ENCODE assay signal across 17 mouse cellular contexts in the genomic region with DNA sequence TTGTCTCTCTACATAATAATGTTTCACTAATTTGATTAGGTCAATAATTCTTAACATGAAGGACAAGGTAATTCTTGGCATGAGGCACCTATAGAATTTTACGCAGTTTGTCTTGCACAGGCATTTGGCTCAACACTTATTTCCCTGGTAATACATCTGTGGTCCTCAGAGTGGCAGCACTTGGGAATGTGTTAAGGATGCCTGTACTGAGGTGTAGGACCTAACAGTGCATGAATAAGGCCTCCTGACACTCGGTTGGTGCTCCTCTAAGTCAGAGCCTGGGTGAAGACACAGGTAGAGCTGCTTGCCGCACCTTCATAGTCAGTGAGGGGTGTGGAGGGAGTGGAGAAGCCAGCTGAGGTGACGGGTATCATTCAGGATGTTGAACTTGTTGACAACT.
DNase-seq lines count a peak whose midpoint lies in the region; ATAC-seq and TF ChIP-seq lines count a peak whose summit lies in the region.
"Had no signal": no experiment of that assay in that cellular context is flagged by ENCODE, and none has a peak within 500 bp of the region (broad histone marks: within the 10 kb centered on the region; RNA-seq: fewer than 3 reads in every experiment).

No protein-coding gene starts in this region.

- 91% methylated on average over 4 of the region's 4 CpGs for WGBS in heart, embryonic 10.5 days
- 88% methylated on average over 4 of the region's 4 CpGs for WGBS in heart, embryonic 11.5 days (ENCODE audit: insufficient replicate concordance)
- WGBS in liver, postnatal 0 days (ENCODE audit: insufficient replicate concordance): 85% methylated on average over 4 of the region's 4 CpGs
- 90% methylated on average over 4 of the region's 4 CpGs for WGBS in liver, embryonic 12.5 days (ENCODE audit: insufficient replicate concordance)

- no peak overlapping the region for H3K27ac ChIP-seq in heart, embryonic 10.5 days
- H3K27ac ChIP-seq in heart, embryonic 11.5 days (ENCODE audit: low read depth, low read length): no peak overlapping the region
- no peak overlapping the region for H3K27ac ChIP-seq in liver, postnatal 0 days (ENCODE audit: low read depth)
- no peak overlapping the region for H3K27ac ChIP-seq in liver, embryonic 12.5 days
- no peak overlapping the region for H3K27ac ChIP-seq in cortical plate, adult 2 months (ENCODE audit: insufficient read depth, low read length)
- H3K27ac ChIP-seq: embryonic facial prominence, embryonic 13.5 days; gastrocnemius, adult 2 months; limb, embryonic 13.5 days had no signal

- no peak for ATAC-seq in heart, embryonic 11.5 days (replicated peaks; ENCODE audit: insufficient number of reproducible peaks, low FRiP score, low TSS enrichment)
- no peak for ATAC-seq in liver, postnatal 0 days
- ATAC-seq in liver, embryonic 12.5 days: no peak
- ATAC-seq: activated CD4-positive, CD25-positive, alpha-beta regulatory T cell, adult 4 months had no signal

- H3K36me3 ChIP-seq in heart, embryonic 10.5 days: peaks cover 67% of the 10 kb centered on the region
- peaks cover 23% of the 10 kb centered on the region for H3K36me3 ChIP-seq in heart, embryonic 11.5 days (ENCODE audit: control insufficient read depth, insufficient read depth, low read length)
- peaks cover 27% of the 10 kb centered on the region for H3K36me3 ChIP-seq in liver, postnatal 0 days (replicated peaks; ENCODE audit: insufficient read depth, low read length)
- peaks cover 51% of the 10 kb centered on the region for H3K36me3 ChIP-seq in liver, embryonic 12.5 days
- H3K36me3 ChIP-seq in splenic B cell, adult 2 months (ENCODE audit: control insufficient read depth, insufficient read depth, low read length, poor library complexity, severe bottlenecking): no peaks in the 10 kb centered on the region; the same call in none of the 2 replicates

- peak; percentile 33 for DNase-seq in heart, embryonic 10.5 days (ENCODE audit: low spot score)
- DNase-seq in liver, postnatal 0 days: no peak
- peak; percentile 2 for DNase-seq in splenic B cell, adult 2 months (ENCODE audit: low read depth, low spot score)
- no peak for DNase-seq in layer of hippocampus, postnatal 14 days (ENCODE audit: low spot score in 2 of 2)
- DNase-seq: adrenal gland, postnatal 36 days; cerebellum, postnatal 36 days; gastrocnemius, adult 2 months; kidney, adult 18-20 months; lung, postnatal 36 days; thymus, adult 2 months had no signal

- no peak for TF ChIP-seq EP300 in liver, postnatal 0 days (IDR thresholded peaks at IDR 0.05; ENCODE audit: low read depth)

- H3K4me3 ChIP-seq in heart, embryonic 10.5 days: no peak overlapping the region
- H3K4me3 ChIP-seq in heart, embryonic 11.5 days (ENCODE audit: low read depth, low read length): no peak overlapping the region
- H3K4me3 ChIP-seq in liver, postnatal 0 days (ENCODE audit: low read depth, low read length): no peak overlapping the region
- H3K4me3 ChIP-seq in liver, embryonic 12.5 days: no peak overlapping the region
- no peak overlapping the region for H3K4me3 ChIP-seq in cortical plate, adult 2 months (ENCODE audit: insufficient read depth, low read length)
- H3K4me3 ChIP-seq: embryonic facial prominence, embryonic 13.5 days; gastrocnemius, adult 2 months; limb, embryonic 13.5 days had no signal

- H3K9me3 ChIP-seq in heart, embryonic 10.5 days: no peaks in the 10 kb centered on the region
- no peaks in the 10 kb centered on the region for H3K9me3 ChIP-seq in heart, embryonic 11.5 days (replicated peaks; ENCODE audit: control insufficient read depth, low read length)
- H3K9me3 ChIP-seq in liver, postnatal 0 days (ENCODE audit: low read length): no peaks in the 10 kb centered on the region
- H3K9me3 ChIP-seq in liver, embryonic 12.5 days (replicated peaks): no peaks in the 10 kb centered on the region
- H3K9me3 ChIP-seq: embryonic facial prominence, embryonic 13.5 days; limb, embryonic 13.5 days had no signal

- no peaks in the 10 kb centered on the region for H3K4me1 ChIP-seq in heart, embryonic 10.5 days
- H3K4me1 ChIP-seq in heart, embryonic 11.5 days (ENCODE audit: control insufficient read depth, insufficient read depth, low read length): no peaks in the 10 kb centered on the region
- H3K4me1 ChIP-seq in liver, postnatal 0 days (ENCODE audit: insufficient read depth): no peaks in the 10 kb centered on the region
- no peaks in the 10 kb centered on the region for H3K4me1 ChIP-seq in liver, embryonic 12.5 days
- no peaks in the 10 kb centered on the region; the same call in 1 of the 2 replicates for H3K4me1 ChIP-seq in cortical plate, adult 2 months (ENCODE audit: control insufficient read depth, insufficient read depth, low read length)
- H3K4me1 ChIP-seq: embryonic facial prominence, embryonic 13.5 days; limb, embryonic 13.5 days had no signal

- 0 out of 2 replicates have a peak, but pooled peaks have one; percentile 13 for TF ChIP-seq CTCF in liver, postnatal 0 days (IDR thresholded peaks at IDR 0.05; ENCODE audit: low read depth)
- peak; percentile 20; the same call in 1 of the 2 replicates for TF ChIP-seq CTCF in cortical plate, adult 2 months (IDR thresholded peaks at IDR 0.05; ENCODE audit: extremely low read depth, insufficient read depth, low read length)

- H3K27me3 ChIP-seq in heart, embryonic 10.5 days (ENCODE audit: insufficient read depth, poor library complexity, severe bottlenecking): no peaks in the 10 kb centered on the region
- no peaks in the 10 kb centered on the region for H3K27me3 ChIP-seq in heart, embryonic 11.5 days (ENCODE audit: control insufficient read depth, insufficient read depth, low read length)
- no peaks in the 10 kb centered on the region for H3K27me3 ChIP-seq in liver, postnatal 0 days (ENCODE audit: insufficient read depth, low read length)
- no peaks in the 10 kb centered on the region for H3K27me3 ChIP-seq in liver, embryonic 12.5 days (replicated peaks)
- no peaks in the 10 kb centered on the region for H3K27me3 ChIP-seq in splenic B cell, adult 2 months (ENCODE audit: control insufficient read depth, insufficient read depth, low read length, poor library complexity, severe bottlenecking)
- H3K27me3 ChIP-seq: CH12.LX; embryonic facial prominence, embryonic 13.5 days; limb, embryonic 13.5 days had no signal

- TF ChIP-seq POLR2A in cortical plate, adult 2 months (IDR thresholded peaks at IDR 0.05; ENCODE audit: extremely low read depth, insufficient read depth, low read length): no peak

- no peak overlapping the region for H3K4me2 ChIP-seq in heart, embryonic 11.5 days
- no peak overlapping the region for H3K4me2 ChIP-seq in liver, postnatal 0 days (ENCODE audit: low read depth, low read length)
- H3K4me2 ChIP-seq in liver, embryonic 12.5 days: no peak overlapping the region
- H3K4me2 ChIP-seq: embryonic facial prominence, embryonic 13.5 days; limb, embryonic 13.5 days had no signal

- no peak overlapping the region for H3K9ac ChIP-seq in heart, embryonic 11.5 days (ENCODE audit: low read depth, low read length)
- H3K9ac ChIP-seq in liver, postnatal 0 days (replicated peaks): no peak overlapping the region
- H3K9ac ChIP-seq in liver, embryonic 12.5 days: no peak overlapping the region
- H3K9ac ChIP-seq: embryonic facial prominence, embryonic 13.5 days; limb, embryonic 13.5 days had no signal

Comparison
In these comparisons a context has a peak if more than half of its experiments do, and no peak if none do; other contexts are left out.
1. DNase-seq: peak in heart, embryonic 10.5 days (single experiment) and splenic B cell, adult 2 months (single experiment); none in liver, postnatal 0 days (single experiment) and layer of hippocampus, postnatal 14 days (0 of 2).